Mouse (Mus musculus) CH12.LX (cell line): Measurements from ENCODE around the gene Rab4a. TPM values are rescaled to one million over a fixed set of nuclear protein-coding genes. Genes with fewer than 3 reads are reported as not detected.

ENCODE experiments used
- DNase-seq: peaks from one replicate; pipeline ENCODE4 v3.0.0-alpha.2; 2013; ENCODE audit errors: extremely low read depth
- H3K27ac ChIP-seq: 2 replicates; pipeline ENCODE4 v1.5.1; 2012; ENCODE audit warnings: low read depth, mild to moderate bottlenecking, control low read depth, moderate library complexity; ENCODE audit not compliant: insufficient read depth
- H3K27me3 ChIP-seq: replicated peaks from 2 replicates; pipeline ENCODE3; 2012; ENCODE audit warnings: inconsistent platforms
- H3K36me3 ChIP-seq, 2 experiments: replicated peaks in 1 of 2; 2 replicates each; pipeline versions ENCODE3 to v1.6.1; 2012; ENCODE audit warnings: inconsistent platforms in 1 of 2, low read length in 1 of 2, mild to moderate bottlenecking in 1 of 2, mixed read lengths in 1 of 2, moderate library complexity in 1 of 2; ENCODE audit not compliant: control insufficient read depth in 1 of 2, insufficient read depth in 1 of 2
- H3K4me1 ChIP-seq, 2 experiments: 2 replicates each; pipeline ENCODE4 v1.6.1; 2012; ENCODE audit warnings: inconsistent platforms in 1 of 2, moderate library complexity in 1 of 2; ENCODE audit not compliant: insufficient read depth in 2 of 2, control insufficient read depth in 1 of 2
- H3K4me2 ChIP-seq: 2 replicates; pipeline ENCODE4 v1.6.1; 2012; ENCODE audit warnings: low read depth, mild to moderate bottlenecking, control low read depth; ENCODE audit not compliant: poor library complexity, insufficient read depth, severe bottlenecking
- H3K4me3 ChIP-seq, 3 experiments: fragments of 150-350 bp in 1 of 3; sonication (generic) in 1 of 3; replicated peaks in 1 of 3; 2 replicates each; pipeline versions ENCODE3 to v1.5.1; 2011 to 2012; ENCODE audit warnings: low read depth in 2 of 3, low read length in 2 of 3, mild to moderate bottlenecking in 2 of 3, moderate library complexity in 2 of 3, control low read depth in 1 of 3, improper control_type of control experiment in 1 of 3, inconsistent platforms in 1 of 3, mixed read lengths in 1 of 3; ENCODE audit not compliant: poor library complexity in 1 of 3
- H3K79me2 ChIP-seq: replicated peaks from 2 replicates; pipeline ENCODE4 v1.6.1; 2012; ENCODE audit warnings: mild to moderate bottlenecking, moderate library complexity; ENCODE audit not compliant: control insufficient read depth, poor library complexity, insufficient read depth, severe bottlenecking; ENCODE audit errors: extremely low read depth
- H3K9ac ChIP-seq: 2 replicates; pipeline ENCODE4 v1.6.1; 2012; ENCODE audit warnings: low read depth, mild to moderate bottlenecking, control low read depth, moderate library complexity; ENCODE audit not compliant: insufficient read depth
- H3K9me3 ChIP-seq: replicated peaks from 2 replicates; pipeline ENCODE3; 2012; ENCODE audit warnings: low read length, inconsistent platforms, mixed read lengths
- BHLHE40 ChIP-seq: IDR thresholded peaks from 2 replicates; pipeline ENCODE4 v1.6.1; 2011; ENCODE audit warnings: mild to moderate bottlenecking, low read depth, low read length, improper control_type of control experiment
- CHD1 ChIP-seq: IDR thresholded peaks from 2 replicates; pipeline ENCODE4 v1.6.1; 2012; ENCODE audit warnings: low read depth, low read length, improper control_type of control experiment, inconsistent platforms
- CHD2 ChIP-seq: IDR thresholded peaks from 2 replicates; pipeline ENCODE4 v1.6.1; 2011; ENCODE audit warnings: low read length, improper control_type of control experiment
- E2F4 ChIP-seq: IDR thresholded peaks from 2 replicates; pipeline ENCODE4 v1.6.1; 2011; ENCODE audit warnings: low read depth, low read length, improper control_type of control experiment; ENCODE audit not compliant: insufficient replicate concordance
- ELF1 ChIP-seq: IDR thresholded peaks from 2 replicates; pipeline ENCODE4 v1.6.1; 2014; ENCODE audit warnings: low read depth, mild to moderate bottlenecking, inconsistent platforms, low read length, improper control_type of control experiment
- HCFC1 ChIP-seq: IDR thresholded peaks from 2 replicates; pipeline ENCODE4 v1.6.1; 2012; ENCODE audit warnings: low read depth, mild to moderate bottlenecking, inconsistent platforms, low read length, improper control_type of control experiment
- IRF4 ChIP-seq: IDR thresholded peaks from 2 replicates; pipeline ENCODE4 v1.6.1; 2014; ENCODE audit warnings: low read depth, mild to moderate bottlenecking, inconsistent platforms, low read length, improper control_type of control experiment
- KAT2A ChIP-seq: IDR thresholded peaks from 2 replicates; pipeline ENCODE4 v1.6.1; 2012; ENCODE audit warnings: low read length, improper control_type of control experiment, inconsistent platforms; ENCODE audit not compliant: insufficient replicate concordance
- MAFK ChIP-seq: IDR thresholded peaks from 2 replicates; pipeline ENCODE4 v1.6.1; 2011; ENCODE audit warnings: low read length, improper control_type of control experiment; ENCODE audit not compliant: insufficient replicate concordance
- MAX ChIP-seq: IDR thresholded peaks from 2 replicates; pipeline ENCODE4 v1.6.1; 2011; ENCODE audit warnings: low read length, improper control_type of control experiment
- MAZ ChIP-seq: IDR thresholded peaks from 2 replicates; pipeline ENCODE4 v1.6.1; 2012; ENCODE audit warnings: low read depth, mild to moderate bottlenecking, inconsistent platforms, low read length, improper control_type of control experiment, moderate library complexity
- MYC ChIP-seq: IDR thresholded peaks from 2 replicates; pipeline ENCODE4 v1.6.1; 2011; ENCODE audit warnings: low read depth, mild to moderate bottlenecking, improper control_type of control experiment, low read length
- PAX5 ChIP-seq: IDR thresholded peaks from 2 replicates; pipeline ENCODE4 v1.6.1; 2012; ENCODE audit warnings: low read length, inconsistent platforms, mixed read lengths
- POLR2A ChIP-seq: IDR thresholded peaks from 2 replicates; pipeline ENCODE4 v1.6.1; 2011; ENCODE audit warnings: low read depth, mild to moderate bottlenecking, improper control_type of control experiment, low read length
- POLR2AphosphoS2 ChIP-seq: IDR thresholded peaks from 2 replicates; pipeline ENCODE4 v1.6.1; 2011; ENCODE audit warnings: low read depth, low read length, improper control_type of control experiment
- RAD21 ChIP-seq: IDR thresholded peaks from 2 replicates; pipeline ENCODE4 v1.6.1; 2011; ENCODE audit warnings: low read depth, mild to moderate bottlenecking, low read length, improper control_type of control experiment, moderate library complexity
- SMC3 ChIP-seq: IDR thresholded peaks from 2 replicates; pipeline ENCODE4 v1.6.1; 2011; ENCODE audit warnings: low read depth, low read length, improper control_type of control experiment
- TBP ChIP-seq: conservative IDR thresholded peaks from 2 replicates; pipeline ENCODE4 v1.6.1; 2011; ENCODE audit warnings: low read depth, low read length, improper control_type of control experiment
- ZC3H11A ChIP-seq: IDR thresholded peaks from 2 replicates; pipeline ENCODE4 v1.6.1; 2012; ENCODE audit warnings: low read depth, mild to moderate bottlenecking, inconsistent platforms, low read length, improper control_type of control experiment
- ZMIZ1 ChIP-seq: IDR thresholded peaks from 2 replicates; pipeline ENCODE4 v1.6.1; 2012; ENCODE audit warnings: low read depth, mild to moderate bottlenecking, inconsistent platforms, low read length, improper control_type of control experiment
- dilution Hi-C: fragments of 300-500 bp; cut with MboI; formaldehyde crosslinking; loops from 2 replicates; pipeline ENCODE4 v1.14.3; 2020; ENCODE audit warnings: low sequenced_read_pairs; ENCODE audit not compliant: extremely low pct_unique_long_range_greater_than_20kb, extremely low pct_ligation_motif_present
- in situ Hi-C: fragments of 300-500 bp; cut with MboI; formaldehyde crosslinking; loops from 3 replicates; pipeline ENCODE4 v1.14.3; 2019; ENCODE audit warnings: low sequenced_read_pairs, low pct_ligation_motif_present, low pct_unique_long_range_greater_than_20kb, mixed read lengths
- polyA plus RNA-seq: library from polyadenylated mRNA; unstranded; fragments of >175 nt; gene quantifications from 2 replicates; pipeline ENCODE4 v1.2.1, GENCODE M21; 2012; ENCODE audit warnings: low read depth; ENCODE audit not compliant: insufficient read length
- total RNA-seq, 2 experiments: library from RNA; depleted of rRNA; stranded (reverse); fragments of 300-350 nt in 1 of 2; fragments of >200 nt in 1 of 2; gene quantifications; 2 replicates each; pipeline ENCODE4 v1.2.3; 2012 to 2014

Gene Rab4a
- total and polyA plus RNA-seq, 3 experiments: not detected

GRCm38 (mm10) chr8:123813173-123813891, 7.5 kb downstream of the Rab4a start:
- peaks cover 4% of the 10 kb centered on the region for H3K9me3 ChIP-seq
- no peaks in the 10 kb centered on the region for H3K36me3 ChIP-seq
- in situ Hi-C loops (no loop called here), dilution Hi-C loops (no loop called here)
- no peak overlapping the region for H3K27ac ChIP-seq
- DNase-seq: no peak
- H3K4me3 ChIP-seq: no peak overlapping the region
- TF ChIP-seq ZMIZ1: no peak
- no peak for TF ChIP-seq TBP
- no peak for TF ChIP-seq SMC3
- no peak for TF ChIP-seq MAX
- no peak for TF ChIP-seq MYC
- no peak for TF ChIP-seq CHD1
- TF ChIP-seq CHD2: no peak
- TF ChIP-seq ZC3H11A: no peak
- TF ChIP-seq MAZ: no peak
- no peak for TF ChIP-seq E2F4
- TF ChIP-seq HCFC1: no peak
- no peak for TF ChIP-seq POLR2A
- no peak for TF ChIP-seq MAFK
- no peak for TF ChIP-seq IRF4
- TF ChIP-seq KAT2A: no peak
- no peak for TF ChIP-seq RAD21
- no peak for TF ChIP-seq ELF1
- TF ChIP-seq PAX5: no peak
- H3K27me3 ChIP-seq: peaks cover 19% of the 10 kb centered on the region
- H3K9ac ChIP-seq: no peak overlapping the region
- no peak overlapping the region for H3K4me2 ChIP-seq
- peaks cover 0 to 3% of the 10 kb centered on the region in 2 experiments; a peak in 1 of 4 replicates for H3K4me1 ChIP-seq
- no peaks in the 10 kb centered on the region for H3K79me2 ChIP-seq

GRCm38 (mm10) chr8:123813892-123814266, 8.1 kb downstream of the Rab4a start:
- Histone ChIP-seq H3K4me3 (no peak overlapping the region), H3K27ac (no peak overlapping the region), H3K4me2 (no peak overlapping the region), H3K9me3 (peaks cover 6% of the 10 kb centered on the region), H3K4me1 (peaks cover 0 to 3% of the 10 kb centered on the region in 2 experiments; a peak in 1 of 4 replicates), H3K27me3 (peaks cover 23% of the 10 kb centered on the region), H3K36me3 (no peaks in the 10 kb centered on the region), H3K79me2 (no peaks in the 10 kb centered on the region), H3K9ac (no peak overlapping the region)
- no peak for TF ChIP-seq BHLHE40
- no peak for TF ChIP-seq MYC
- TF ChIP-seq POLR2AphosphoS2: no peak
- TF ChIP-seq IRF4: no peak
- TF ChIP-seq ZC3H11A: no peak
- DNase-seq: no peak
- in situ Hi-C loops: no loop called here
- dilution Hi-C loops: no loop called here
